Mouse (Mus musculus) naive thymus-derived CD4-positive, alpha-beta T cell, adult 2 months (primary cell): Measurements from ENCODE around the gene Btnl1.

ENCODE experiments used
- DNase-seq: peaks from one replicate; pipeline ENCODE4 v3.0.0-alpha.2; 2011; ENCODE audit warnings: low read depth

Btnl1 gene

GRCm38 (mm10) chr17:34384699-34385098 is 7.8 kb downstream of the Btnl1 start:
- no peak for DNase-seq

DNA sequence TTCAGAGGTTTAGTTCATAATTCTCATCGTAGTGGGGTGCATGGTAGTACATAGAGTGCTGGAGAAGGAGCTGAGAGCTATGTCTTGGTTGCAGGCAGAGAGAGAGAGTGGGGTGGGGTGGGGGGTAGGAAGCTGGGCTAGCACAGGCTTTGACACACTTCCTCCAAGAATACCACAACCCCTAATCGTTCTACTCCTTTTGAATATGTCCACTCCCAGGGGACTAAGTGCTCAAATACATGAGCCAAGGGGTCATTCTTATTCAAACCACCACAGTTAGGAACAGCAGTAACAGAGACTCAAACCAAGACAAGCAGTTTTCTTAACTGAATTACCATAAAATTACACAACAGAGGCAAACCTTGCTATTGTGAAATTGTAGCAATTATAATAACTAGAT is 9.7 kb downstream of the Btnl1 start:
- no peak for DNase-seq

DNA sequence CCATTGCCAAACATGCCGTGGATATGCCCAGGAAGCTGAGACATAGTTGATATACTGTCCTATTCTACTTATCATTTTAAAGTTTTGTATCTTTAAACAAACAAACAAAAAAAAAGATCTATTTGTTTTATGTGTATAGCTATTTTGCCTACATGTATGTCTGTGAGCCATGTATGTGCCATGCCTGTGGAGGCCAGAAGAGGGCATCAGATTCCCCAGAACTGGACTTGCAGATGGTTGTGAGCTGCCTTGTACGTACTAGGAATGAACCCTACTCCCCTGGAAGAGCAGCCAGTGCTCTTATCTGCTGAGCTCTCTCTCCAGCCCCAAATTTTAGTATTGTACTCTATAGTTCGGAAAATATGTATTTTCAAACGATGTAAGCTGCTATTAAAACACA is 11.6 kb downstream of the Btnl1 start:
- DNase-seq, result peak; percentile 68

DNA sequence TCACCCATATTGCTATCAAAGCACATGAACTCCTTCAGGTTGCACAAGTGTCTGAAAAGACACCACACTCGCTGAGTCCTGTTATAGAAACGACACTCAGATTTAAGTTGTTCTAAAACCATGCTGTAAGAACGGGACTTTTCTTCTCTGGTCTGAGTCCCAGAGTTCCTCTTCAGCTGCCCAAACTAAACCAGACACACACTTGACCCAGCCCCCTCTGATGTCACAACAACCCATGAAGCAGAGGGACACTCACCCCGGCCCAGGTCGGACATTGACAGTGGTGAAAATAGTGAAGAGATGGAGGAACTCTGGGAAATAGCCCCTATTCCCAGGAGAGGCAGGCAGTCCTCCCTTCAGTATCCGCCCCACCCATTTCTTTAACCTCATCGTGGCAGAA is 14.6 kb downstream of the Btnl1 start:
- no peak for DNase-seq

GRCm38 (mm10) chr17:34392321-34392720 is 15.4 kb downstream of the Btnl1 start:
- DNase-seq, result peak; percentile 43

DNA sequence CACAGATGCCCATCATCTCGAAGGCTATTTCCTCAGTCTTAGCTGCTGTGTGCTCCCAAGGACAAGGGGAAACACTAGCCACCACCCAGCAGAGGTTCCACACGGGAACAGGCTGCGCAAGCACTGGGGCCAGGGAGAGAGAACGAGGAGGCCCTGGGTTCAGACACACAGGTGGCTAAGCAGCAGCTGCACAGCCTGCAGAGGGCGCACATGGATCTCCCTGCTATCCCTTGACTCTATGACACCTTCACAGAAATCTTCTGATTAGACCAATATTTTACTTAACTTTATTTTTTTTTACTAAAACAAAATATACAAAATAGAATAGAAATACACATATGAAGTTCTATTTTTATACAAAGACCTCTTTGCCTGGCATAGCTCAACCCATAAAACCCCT is 20.4 kb downstream of the Btnl1 start:
- no peak for DNase-seq

DNA sequence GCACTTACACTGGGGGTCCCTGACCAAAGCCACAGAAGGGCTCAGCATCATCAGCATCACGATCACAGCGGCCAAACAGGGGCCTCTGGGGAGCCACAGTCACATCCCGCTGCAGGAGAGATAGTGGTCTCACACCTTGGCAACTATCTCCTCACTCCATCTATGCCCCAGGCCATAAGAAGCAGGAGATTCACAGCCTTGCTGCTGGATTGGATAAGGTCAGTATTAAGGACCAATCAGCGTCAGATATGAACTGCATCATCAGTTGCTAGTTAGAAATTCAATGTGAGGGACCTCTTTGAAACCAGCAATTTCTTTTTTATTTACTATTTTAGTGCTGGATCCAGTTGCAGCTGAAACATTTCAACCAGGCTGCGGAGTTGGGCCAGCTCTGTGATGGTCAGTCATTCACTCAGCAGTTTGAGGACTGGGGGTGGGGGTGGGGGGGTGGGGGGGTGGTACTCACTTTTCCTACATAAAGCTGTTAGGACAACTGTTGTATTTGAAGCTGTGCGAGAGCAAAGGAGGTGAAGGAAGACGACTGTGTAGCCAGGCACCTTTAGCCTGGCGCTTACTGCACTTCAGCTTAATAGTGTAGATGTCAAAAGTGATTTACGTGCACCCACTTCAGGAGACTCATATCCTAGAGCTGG is 21.3 kb downstream of the Btnl1 start:
- peak; percentile 94 for DNase-seq

- peak; percentile 86 for DNase-seq
These were observed 21.9 kb downstream of the Btnl1 start, which contains the start of gene BC051142 for GRCm38 (mm10) chr17:34398711-34399393. Gene BC051142 (plus strand): TSS chr17:34398820.

DNA sequence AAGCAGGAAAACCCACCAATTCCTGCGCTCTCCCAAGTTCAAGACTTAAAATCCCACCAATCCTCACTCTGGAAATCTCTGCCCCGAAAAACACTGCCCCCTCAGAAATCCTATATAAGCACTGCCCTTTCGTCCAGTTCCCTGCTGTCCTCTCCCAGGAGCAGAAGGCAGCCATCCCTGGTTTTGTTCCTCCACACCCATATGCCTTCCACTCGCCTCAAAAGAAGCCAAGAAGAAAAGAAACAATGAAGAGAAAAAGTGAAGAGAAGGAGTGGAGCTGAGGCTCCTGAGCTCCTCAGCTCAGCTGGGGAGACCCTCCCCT is 22.4 kb downstream of the Btnl1 start:
- DNase-seq, result no peak

DNA sequence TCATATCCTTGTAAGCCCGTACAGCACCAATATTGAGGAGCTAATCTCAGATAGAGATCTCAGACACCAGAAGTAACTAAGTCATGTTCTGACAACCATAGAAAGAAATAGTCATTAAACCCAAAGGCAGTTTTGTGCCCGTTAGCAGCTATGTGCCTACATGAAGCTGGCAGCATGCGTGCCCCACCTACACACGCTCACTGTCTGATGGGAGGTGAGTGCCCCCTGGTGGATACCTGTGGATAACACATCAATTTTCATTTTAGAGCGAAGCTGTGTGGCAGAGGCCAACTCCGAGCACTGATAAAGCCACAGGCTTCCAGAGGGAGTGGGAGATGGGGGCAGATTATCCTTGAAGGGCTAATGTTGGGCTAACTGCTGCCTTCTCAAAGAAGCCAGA is 34.2 kb downstream of the Btnl1 start:
- DNase-seq, result peak; percentile 86

DNA sequence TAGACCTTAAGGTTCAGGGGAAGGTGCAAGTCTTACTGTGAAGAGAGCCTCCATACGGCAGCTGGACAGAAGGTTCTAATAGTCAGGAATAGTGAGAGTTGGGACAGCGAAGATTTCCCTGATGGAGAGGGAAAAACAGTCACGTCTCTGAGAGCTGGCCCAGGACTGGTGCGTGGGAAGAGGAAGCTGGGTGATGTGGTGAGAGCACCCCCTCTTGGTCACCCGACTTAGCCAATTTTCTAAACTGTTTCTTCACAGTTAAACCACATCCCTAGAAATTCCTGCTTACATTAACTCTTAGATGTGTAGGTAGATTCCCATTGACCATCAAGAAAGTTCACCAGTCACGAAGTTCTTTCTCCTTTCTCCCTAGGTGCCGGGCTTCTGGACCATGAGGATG is 43.1 kb downstream of the Btnl1 start:
- no peak for DNase-seq

DNA sequence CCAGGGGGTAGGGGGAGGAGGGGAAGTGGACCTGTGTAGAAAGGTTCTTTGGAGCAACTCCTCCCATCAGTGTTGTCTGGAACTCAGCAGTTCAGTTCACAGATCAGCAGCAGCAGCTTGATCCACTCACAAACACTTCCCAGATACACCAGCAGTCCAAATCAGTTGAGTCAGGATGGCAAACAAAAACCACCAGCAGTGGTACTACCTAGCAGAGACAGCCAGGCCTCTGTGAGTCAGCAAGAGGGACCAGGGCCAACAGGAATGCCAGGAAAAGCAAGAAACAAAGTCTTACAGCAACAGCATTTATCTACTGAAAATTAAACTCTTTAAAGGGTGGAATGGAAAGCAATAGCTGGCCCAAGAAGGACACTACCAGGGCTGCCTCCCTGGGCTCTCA is 50.7 kb downstream of the Btnl1 start:
- no peak for DNase-seq
